Mouse (Mus musculus) cortical plate, adult 2 months (tissue): ENCODE measurements around the gene Flt1.

Source experiments
- CTCF ChIP-seq: fragments of 200-500 bp; IDR thresholded peaks from 2 replicates; pipeline ENCODE4 v1.5.1; 2011; ENCODE audit warnings: mild to moderate bottlenecking, control low read depth, low read length; ENCODE audit not compliant: insufficient read depth; ENCODE audit errors: extremely low read depth
- POLR2A ChIP-seq: fragments of 200-500 bp; IDR thresholded peaks from 2 replicates; pipeline ENCODE4 v1.6.1; 2011; ENCODE audit warnings: mild to moderate bottlenecking, low read length, control low read depth; ENCODE audit not compliant: insufficient read depth; ENCODE audit errors: extremely low read depth

DNA sequence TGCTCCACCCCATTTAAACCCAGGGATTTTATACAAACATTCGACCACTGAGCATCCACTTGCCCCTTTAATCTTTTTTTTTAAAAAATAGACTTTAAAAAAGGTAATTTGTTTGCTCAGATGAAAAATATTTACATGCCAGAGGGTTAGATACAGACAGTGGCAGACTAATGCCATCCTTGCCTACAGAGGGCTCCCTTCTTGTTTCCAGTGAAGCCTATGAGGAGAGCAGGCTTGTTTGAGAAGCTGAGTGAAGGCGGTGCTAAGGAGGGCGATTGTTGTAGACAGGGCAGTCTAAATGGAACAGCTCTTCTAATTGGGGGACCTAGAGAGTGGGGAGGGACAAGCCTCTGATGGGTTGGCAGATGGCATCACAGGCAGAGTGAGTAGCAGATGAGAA, 109.4 kb downstream of the Flt1 start:
- no peak for TF ChIP-seq POLR2A
- no peak for TF ChIP-seq CTCF
